Mouse (Mus musculus): ENCODE data around the gene Mpdu1. TPM values are rescaled to one million over a fixed set of nuclear protein-coding genes. Genes with fewer than 3 reads are reported as not detected.

Mpdu1 gene
- total RNA-seq, 2 experiments from 2014 or later, result 59.1 to 59.7 TPM

DNA sequence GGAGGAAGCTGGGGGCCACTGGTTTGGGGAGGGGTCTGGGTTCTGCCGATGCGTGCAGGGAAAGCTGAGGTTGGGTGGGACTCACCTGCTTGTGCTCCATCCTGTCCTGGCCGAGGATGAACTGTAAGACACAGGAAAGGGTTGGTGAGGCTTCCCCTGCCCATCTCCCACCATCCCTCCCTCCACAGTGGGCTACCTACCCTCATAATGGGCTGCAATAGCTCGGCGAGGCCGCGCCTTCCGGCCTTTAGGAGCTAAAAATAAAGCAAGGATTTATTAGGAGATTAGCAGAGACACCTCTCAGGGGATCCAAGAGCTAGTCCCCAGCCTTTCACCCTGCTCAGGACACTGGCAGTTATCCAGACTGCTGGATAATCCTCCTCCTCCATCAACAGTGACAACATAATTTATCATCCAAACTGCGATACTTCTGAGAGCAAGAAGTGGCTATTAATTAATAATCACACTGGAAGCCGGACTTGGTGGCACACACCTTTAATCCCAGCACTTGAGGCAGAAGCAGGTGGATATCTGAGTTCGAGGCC is 31.1 kb upstream of the Mpdu1 start:
- no peak for DNase-seq (ENCODE audit: low spot score in 2 of 2)
- intact Hi-C loops (cut with DNase I), result no loop called here

DNA sequence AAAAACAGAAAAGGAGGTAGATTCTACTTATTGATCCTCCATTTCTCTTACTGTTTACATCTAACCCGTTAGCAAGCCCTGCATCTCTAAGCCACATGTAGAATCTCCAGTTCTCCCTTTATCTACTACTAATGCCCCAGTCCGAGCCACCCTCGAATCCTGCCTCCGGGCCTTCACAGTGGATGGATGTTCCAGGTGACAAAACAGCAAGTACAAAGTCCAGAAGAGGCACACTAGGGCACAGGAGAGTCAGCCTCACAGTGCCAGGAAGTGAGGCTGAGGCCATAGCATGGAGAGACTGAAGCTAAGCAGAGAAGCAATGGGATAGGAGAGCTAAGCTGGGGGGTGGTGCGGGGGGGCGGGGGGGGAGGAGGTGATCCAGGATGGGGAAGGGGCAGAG is 30.4 kb upstream of the Mpdu1 start:
- no peak for DNase-seq (ENCODE audit: low spot score in 2 of 2)
- intact Hi-C loops (cut with DNase I), result no loop called here

DNA sequence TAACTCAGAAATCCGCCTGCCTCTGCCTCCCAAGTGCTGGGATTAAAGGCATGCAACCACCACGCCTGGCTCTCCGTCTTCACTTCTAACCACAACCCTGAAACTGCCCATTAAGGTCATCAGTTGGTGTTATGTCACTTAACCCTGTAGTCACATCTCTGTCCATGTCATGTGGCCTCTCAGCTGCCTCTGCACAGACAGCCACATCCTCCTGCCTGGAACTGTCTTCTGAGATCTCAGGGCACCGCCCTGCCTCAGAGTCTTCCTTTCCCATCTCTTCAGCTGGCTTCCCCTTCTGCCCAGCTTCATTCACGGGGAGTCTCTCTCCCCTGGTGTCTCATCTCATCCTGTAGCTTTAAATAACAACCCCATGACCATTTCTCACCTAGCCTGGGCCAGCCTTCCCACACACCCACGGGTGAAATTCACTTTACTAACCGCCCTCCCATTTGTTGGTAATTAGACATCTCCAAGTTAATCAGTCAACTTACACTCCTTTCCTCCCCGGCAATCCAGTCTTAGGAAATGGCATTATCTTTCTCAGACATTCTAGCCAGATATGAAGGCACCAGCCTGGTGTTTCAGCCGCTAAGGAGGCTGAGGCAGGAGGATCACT is 29.9 kb upstream of the Mpdu1 start:
- intact Hi-C loops (cut with DNase I), result no loop called here
- no peak for DNase-seq (ENCODE audit: low spot score in 2 of 2)

GRCm38 (mm10) chr11:69689891-69690290 is 27.4 kb upstream of the Mpdu1 start:
- no peak for DNase-seq (ENCODE audit: low spot score in 2 of 2)
- intact Hi-C loops (cut with DNase I), result no loop called here

- intact Hi-C loops (cut with DNase I), result no loop called here
- DNase-seq (ENCODE audit: low spot score in 2 of 2), result no peak
Observed at GRCm38 (mm10) chr11:69687061-69687460, 24.6 kb upstream of the Mpdu1 start.

DNA sequence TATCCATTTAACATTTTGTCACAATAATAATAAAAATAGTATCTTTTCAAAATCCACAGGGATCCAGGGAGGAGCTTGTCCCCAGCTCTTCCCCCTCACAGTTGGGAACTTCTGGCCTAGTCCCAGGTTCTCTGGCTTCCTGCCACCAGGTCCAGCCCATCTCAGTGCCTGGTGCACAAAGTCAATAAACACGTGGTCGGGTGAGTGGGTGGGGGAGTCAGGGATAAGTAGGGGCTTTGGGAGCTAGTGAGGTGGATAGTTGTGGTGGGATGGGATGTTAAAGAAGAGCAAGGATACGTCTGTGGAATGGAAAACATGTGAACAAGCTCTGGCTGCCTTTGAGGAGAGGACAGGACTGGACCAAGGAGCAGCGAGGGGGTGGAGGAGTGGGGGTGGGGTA is 23.9 kb upstream of the Mpdu1 start:
- DNase-seq (ENCODE audit: low spot score in 2 of 2), result no peak
- intact Hi-C loops (cut with DNase I), result no loop called here

GRCm38 (mm10) chr11:69685526-69686148 is 23.2 kb upstream of the Mpdu1 start, which contains the start of gene Tnfsf13:
Gene Tnfsf13, minus strand, starts transcription at chr11:69685784.
- DNase-seq (ENCODE audit: low spot score in 2 of 2), result peak; percentile 50 to 70
- intact Hi-C loops (cut with DNase I), result no loop called here

GRCm38 (mm10) chr11:69684936-69685335 is 22.5 kb upstream of the Mpdu1 start:
- intact Hi-C loops (cut with DNase I), result loop anchor here (5.0 kb wide), 2 partner anchors 192 to 237 kb away; partner anchors contain the start of genes Eif5a and Tmem95

GRCm38 (mm10) chr11:69684128-69684745 is 21.8 kb upstream of the Mpdu1 start:
- no peak for DNase-seq (ENCODE audit: low spot score in 2 of 2)
- intact Hi-C loops (cut with DNase I), result loop anchor here (5.0 kb wide), 2 partner anchors 193 to 238 kb away; partner anchors contain the start of genes Eif5a and Tmem95

More at GRCm38 (mm10) chr11:69684936-69685335, 22.5 kb upstream of the Mpdu1 start:
- DNase-seq (ENCODE audit: low spot score in 2 of 2), result no peak

DNA sequence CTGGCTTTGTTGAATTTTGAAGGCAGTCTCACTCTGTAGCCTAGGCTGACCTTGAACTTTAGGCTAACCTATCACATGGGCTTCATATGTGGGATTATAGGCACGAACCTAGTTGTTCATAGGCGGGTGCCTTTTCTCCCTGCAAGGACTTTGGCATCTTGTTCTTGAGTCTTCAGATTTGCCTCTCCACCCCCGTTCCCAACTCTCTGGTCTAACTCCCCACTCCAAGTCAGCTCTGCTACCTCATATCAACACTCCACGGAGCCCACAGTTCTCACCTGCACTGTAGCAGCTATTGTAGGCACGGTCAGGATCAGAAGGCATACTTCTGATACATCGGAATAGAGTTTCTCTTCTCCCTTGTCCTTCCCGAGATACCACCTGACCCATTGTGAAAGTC is 21.1 kb upstream of the Mpdu1 start:
- DNase-seq (ENCODE audit: low spot score in 2 of 2), result no peak
- intact Hi-C loops (cut with DNase I), result loop anchor here (2.0 to 5.0 kb wide), 3 partner anchors 149 to 239 kb away; partner anchors contain the start of genes Eif5a and Tmem95

GRCm38 (mm10) chr11:69682840-69683533 is 20.5 kb upstream of the Mpdu1 start:
- peak; percentile 85 to 91 for DNase-seq (ENCODE audit: low spot score in 2 of 2)
- intact Hi-C loops (cut with DNase I), result loop anchor here (1.0 to 5.0 kb wide), 4 partner anchors 75 to 239 kb away; partner anchors contain the start of genes Eif5a, Polr2a and Tmem95

GRCm38 (mm10) chr11:69682209-69682839 is 19.9 kb upstream of the Mpdu1 start:
- intact Hi-C loops (cut with DNase I), result loop anchor here (1.0 to 5.0 kb wide), 4 partner anchors 76 to 240 kb away; partner anchors contain the start of genes Eif5a, Polr2a and Tmem95
- no peak for DNase-seq (ENCODE audit: low spot score in 2 of 2)

- intact Hi-C loops (cut with DNase I), result loop anchor here (1.0 to 5.0 kb wide), 4 partner anchors 77 to 241 kb away; partner anchors contain the start of genes Eif5a, Polr2a and Tmem95
- DNase-seq (ENCODE audit: low spot score in 2 of 2), result peak; percentile 99
Observed at GRCm38 (mm10) chr11:69681314-69682208, 19.1 kb upstream of the Mpdu1 start, which contains the start of gene Senp3. Gene Senp3, minus strand, starts transcription at chr11:69682084.

DNA sequence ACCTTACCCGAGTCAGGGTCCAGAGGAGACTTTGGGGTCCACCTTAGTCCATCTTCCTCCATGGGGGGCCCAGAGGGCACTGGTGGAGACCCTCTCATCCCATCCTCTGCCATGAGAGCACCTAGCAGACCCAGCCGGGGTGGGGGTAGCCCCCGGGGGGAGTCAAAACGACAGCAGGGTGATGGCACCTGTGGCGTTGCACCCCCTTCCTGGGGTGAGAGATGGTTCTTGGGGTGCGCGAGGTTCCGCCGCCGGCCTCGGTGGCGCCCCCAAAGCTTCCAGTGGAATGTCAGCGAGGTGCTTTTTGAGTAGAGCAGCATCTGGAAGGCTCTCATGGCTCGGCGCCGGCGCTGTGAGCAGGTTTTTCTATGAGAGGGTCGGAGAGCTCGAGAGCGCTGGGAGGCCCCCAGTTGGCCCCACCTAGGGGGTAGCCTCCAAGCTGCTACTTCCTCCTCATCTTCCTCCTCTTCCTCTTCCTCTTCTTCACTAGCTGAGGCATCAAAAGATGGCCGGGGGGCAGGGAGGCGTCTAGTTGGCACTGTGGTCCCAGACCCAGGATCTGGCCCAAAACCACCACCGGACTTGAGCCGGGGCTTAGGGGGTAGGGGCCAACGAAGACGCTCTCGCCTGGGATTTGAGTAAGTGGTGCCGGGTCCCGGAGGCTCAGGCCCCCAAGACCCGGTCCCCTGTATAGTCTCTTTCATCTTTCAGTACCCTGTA is 17.9 kb upstream of the Mpdu1 start:
- DNase-seq (ENCODE audit: low spot score in 2 of 2), result no peak
- intact Hi-C loops (cut with DNase I), result loop anchor here (5.0 kb wide), 2 partner anchors 197 to 242 kb away; partner anchors contain the start of genes Eif5a and Tmem95

DNA sequence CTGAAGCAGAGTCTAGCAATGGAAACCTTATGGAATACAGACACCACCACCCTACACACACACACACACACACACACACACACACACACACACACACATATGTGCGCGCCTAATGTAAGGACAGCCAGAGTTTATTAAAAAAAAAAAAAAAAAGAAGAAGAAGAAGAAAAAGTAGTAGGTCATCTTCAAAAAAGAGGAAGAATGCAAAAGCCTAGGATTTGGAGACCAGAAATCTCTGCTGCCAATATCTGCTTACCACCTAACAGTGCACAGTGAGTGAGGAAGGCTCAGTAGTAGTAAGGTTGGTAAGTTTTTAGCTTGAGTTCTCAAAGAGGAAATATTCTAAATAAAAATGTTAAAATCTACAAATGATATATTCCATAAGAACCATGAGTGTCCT is 16.7 kb upstream of the Mpdu1 start:
- intact Hi-C loops (cut with DNase I), result no loop called here
- no peak for DNase-seq (ENCODE audit: low spot score in 2 of 2)

GRCm38 (mm10) chr11:69672211-69672706 is 9.8 kb upstream of the Mpdu1 start, which contains the start of gene Eif4a1:
Gene Eif4a1, minus strand, starts transcription at chr11:69672423.
- intact Hi-C loops (cut with DNase I), result no loop called here
- peak; percentile 100 for DNase-seq (ENCODE audit: low spot score in 2 of 2)

- peak in 1 of 2 experiments; percentile 28 for DNase-seq (ENCODE audit: low spot score in 2 of 2)
Observed at GRCm38 (mm10) chr11:69671726-69672124, 9.3 kb upstream of the Mpdu1 start.

More at GRCm38 (mm10) chr11:69671726-69672124, 9.3 kb upstream of the Mpdu1 start:
- intact Hi-C loops (cut with DNase I), result no loop called here
